Mouse (Mus musculus) thymus, adult 18-20 months (tissue): ENCODE measurements around the gene Gm11037.

Experiments
- DNase-seq, 2 experiments: peaks; one replicate each; pipeline ENCODE4 v3.0.0; 2022; ENCODE audit warnings: mixed read lengths in 2 of 2

Gm11037 gene

GRCm38 (mm10) chr2:131154036-131154435, 20.7 kb downstream of the Gm11037 start:
- no peak for DNase-seq

GRCm38 (mm10) chr2:131156987-131157386, 23.7 kb downstream of the Gm11037 start:
- DNase-seq = no peak

DNA sequence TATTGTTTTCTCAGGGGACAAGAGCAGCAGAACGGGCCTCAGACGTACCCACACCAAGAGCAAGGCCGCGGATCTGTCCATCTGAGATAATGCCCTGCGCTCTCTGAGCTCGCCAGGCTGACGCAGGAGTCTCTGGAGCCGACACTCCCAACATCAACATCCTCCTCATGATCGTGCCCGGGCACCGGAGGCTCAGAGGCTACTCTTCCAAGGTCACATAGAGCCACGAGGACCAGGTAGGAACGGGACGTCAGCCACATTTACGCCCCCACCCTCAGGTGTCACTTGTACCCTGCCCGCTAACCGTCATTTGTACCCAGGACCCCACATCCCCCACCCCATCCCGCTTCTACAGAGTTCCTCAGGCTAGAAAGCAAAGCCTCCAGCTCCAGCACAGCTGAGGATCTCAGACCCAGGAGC, 26.2 kb downstream of the Gm11037 start:
- no peak for DNase-seq

GRCm38 (mm10) chr2:131159938-131160581, 26.8 kb downstream of the Gm11037 start, which contains the start of gene 1700037H04Rik:
Gene 1700037H04Rik (minus strand): TSS chr2:131160081.
- DNase-seq = peak; percentile 91 to 95

GRCm38 (mm10) chr2:131160671-131161111, 27.4 kb downstream of the Gm11037 start:
- no peak for DNase-seq

DNA sequence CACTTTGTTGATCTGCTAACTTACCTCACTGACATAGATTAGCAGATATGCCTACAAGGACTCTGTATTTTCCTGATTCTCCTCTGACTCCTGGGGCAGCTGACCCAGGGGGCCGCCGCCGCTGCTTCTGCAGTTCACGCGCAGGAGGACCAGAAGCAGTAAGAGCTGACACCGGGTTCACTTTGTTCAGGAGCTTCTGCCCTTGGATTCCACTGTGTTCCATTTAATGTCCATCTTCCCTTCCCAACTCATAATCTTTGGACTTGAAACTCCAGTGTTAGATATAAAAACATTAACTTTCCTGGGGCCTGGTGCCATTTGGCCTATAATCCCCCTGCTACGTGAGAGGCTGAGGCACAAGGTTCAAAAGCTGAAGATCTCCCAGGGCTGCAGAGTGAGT, 30.6 kb downstream of the Gm11037 start:
- DNase-seq = no peak

DNA sequence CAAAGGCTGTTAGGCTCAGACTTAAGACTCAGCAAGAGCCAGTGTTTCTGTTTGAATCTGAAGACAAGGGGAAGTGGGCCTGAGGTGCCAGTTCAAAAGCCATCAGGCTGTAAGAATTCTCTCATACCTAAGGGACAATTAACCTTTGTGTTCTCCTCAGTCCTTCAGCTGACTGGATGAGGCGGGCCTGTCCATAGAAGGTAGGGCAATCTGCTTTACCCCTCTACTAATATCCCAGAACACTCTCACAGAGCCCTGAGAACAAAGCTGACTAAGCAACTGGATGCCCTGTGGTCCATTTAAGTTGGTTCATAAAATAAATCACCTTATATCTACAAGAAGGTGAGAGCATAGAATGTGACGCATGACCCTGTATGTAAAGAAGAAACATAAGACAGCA, 32.9 kb downstream of the Gm11037 start:
- DNase-seq = no peak

GRCm38 (mm10) chr2:131167984-131168383, 34.7 kb downstream of the Gm11037 start:
- no peak for DNase-seq

- DNase-seq = no peak
Measured at GRCm38 (mm10) chr2:131168914-131169313, 35.6 kb downstream of the Gm11037 start.

GRCm38 (mm10) chr2:131170936-131171335, 37.6 kb downstream of the Gm11037 start:
- DNase-seq = no peak

GRCm38 (mm10) chr2:131171401-131172104, 38.3 kb downstream of the Gm11037 start:
- peak; percentile 44 to 52 for DNase-seq

DNA sequence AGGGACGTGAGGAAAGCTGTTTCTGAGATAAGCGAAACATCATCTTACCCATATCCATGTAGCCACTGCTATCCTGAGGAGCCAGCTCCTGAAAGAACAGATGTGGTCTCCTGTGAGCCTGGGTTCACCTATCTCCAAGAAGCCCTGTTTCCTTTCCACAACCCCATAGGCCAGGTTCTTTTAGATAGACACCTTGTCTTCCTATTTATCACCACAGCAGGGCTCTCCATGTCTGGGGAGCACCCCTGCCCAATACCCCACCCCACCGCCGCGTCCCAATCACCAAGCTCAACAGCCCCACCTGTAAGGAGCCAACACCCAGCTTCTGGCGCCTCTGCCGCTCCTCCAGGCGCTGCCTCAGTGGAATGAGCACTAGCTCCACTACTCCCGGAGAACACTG, 39.0 kb downstream of the Gm11037 start:
- no peak for DNase-seq

DNA sequence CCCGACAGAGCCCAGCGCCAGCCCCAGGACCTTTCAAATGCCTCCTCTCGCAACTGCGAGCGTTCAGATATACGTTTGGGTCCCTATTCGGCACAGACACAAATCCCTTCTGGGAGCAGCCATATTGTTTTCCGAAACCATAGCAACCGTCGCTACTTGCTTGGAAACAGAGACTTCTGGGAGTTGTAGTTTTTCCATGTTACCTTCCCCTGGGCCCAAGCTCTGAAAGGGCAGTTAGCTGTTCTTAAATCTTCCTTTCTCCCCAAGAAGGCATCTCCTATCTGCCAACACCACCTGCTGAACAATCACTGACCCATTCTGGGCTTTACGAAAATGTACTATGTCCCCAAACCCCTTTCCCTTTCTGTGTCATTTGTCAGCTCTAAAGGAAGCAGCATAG, 41.4 kb downstream of the Gm11037 start:
- peak in 1 of 2 experiments; percentile 38 for DNase-seq

GRCm38 (mm10) chr2:131175286-131175944, 42.1 kb downstream of the Gm11037 start:
- no peak for DNase-seq

DNA sequence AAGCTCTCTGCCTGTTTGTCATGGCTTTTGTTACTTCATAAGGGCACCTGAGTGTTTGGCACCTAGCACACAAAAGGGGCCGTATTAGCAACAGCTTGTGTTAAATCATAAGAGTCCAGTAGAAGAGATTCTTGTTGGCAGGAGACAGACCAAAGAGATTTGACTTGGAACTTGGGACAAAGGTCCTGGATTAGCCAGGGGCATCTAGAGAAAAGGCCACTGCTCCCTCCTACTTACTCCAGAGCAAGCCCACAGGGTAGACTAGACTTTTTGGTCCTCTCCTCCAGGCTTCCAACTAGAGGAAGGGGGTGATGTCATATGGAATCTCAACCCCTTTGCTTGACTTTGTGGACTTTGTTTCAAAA, 42.6 kb downstream of the Gm11037 start:
- DNase-seq = no peak

DNA sequence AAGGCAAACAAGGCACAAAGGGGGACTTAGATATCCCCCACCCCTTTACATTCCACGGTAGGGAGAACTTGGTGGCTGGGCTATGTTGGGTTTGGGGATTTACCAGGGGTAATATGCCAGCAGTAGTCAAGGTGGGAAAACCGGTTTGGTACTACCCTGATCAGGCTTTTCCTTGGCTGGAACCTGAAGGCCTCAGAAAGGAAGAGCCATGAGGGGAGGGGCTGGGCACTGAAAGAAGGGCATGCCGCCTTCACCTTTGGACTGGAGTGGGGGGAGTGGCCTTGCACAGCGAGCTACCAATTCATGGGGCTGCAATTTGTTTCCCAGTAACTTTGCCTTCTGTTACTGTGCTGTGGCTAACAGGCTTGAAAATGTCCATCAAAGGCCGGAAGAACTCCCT, 43.2 kb downstream of the Gm11037 start:
- DNase-seq = no peak

- no peak for DNase-seq
Measured at GRCm38 (mm10) chr2:131177932-131178331, 44.6 kb downstream of the Gm11037 start.

DNA sequence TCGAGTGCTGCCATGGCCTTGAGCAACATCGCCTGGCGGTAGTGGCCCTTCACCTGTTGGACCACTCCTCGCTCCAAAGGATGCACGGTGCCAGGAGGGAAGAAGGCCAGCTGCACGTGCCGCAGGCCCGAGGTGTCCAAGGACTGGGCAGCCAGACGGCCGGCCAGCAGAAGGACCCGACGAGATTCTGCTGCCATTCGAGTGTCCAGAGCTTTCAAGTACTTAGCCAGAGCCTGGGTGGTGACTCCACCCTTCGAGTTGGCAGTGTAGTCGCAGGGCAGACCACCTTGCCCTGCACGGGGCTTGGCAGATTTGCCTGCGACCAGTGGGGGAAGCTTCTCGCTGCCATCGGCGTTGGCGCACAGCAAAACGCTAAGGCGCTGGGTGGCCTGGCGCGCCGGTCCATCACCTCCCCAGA, 45.5 kb downstream of the Gm11037 start:
- DNase-seq = no peak

DNA sequence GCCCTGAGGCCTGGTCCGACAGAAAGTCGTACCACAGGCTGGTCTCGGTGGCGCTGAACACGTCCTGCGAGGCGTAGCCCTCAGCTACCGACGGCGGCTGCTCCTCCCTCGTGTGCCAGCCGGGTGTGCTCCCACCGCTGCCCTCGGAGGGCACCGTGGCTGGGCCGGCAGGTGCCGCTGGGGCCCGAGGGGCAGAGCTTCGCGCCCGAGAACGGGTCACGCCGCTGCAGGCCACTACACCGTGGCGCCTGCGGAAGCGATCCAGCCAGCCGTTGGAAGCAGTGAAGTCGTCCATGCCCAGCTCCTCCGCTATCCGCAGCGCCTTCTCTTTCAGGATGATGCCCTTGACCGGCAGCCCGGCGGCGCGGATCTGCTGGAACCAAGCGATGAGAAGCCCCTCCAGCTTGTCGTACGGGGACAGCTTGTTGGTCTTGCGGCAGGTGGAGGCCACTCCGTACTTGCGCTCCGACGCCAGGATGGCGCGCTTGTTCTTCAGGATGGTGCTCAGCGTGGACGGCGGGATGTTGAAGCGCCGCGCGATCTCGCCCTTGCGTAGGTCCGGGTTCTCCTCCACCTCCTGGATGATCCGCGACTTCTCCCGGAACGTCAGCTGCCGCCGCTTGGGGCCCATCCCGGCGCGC, 46.1 kb downstream of the Gm11037 start:
- DNase-seq = no peak

DNA sequence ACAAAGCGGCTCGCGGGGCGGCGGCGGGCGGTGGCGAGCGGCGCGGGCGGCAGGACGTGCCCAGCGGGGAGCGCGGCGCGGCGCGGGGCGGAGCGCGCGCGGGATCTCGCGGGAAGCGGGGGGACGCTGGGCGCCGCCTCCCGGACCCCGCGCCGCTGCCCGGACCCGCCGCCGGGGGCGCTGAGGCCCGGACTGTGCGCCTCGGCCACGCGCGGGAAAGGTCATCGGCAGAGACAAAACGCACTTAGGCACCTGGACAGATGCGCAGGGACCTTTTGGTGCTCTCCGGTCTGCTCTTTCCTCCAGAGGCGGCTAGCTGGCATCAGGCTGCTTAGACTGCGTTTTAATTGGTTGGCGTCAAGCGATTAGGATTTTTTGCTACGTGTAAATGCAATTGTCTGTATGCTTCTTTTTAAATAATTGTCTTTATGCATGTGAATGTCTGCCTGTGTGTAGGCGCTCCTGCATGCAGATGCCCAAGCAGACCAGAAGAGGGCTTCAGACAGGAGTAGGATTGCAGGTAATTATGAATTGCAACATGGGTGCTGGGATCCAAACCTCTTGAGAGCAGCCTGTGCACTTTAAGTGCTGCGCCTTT, 46.8 kb downstream of the Gm11037 start, which contains the start of gene Cenpb:
TSS of gene Cenpb (minus strand) at position 78 of the 598 bp plus-strand sequence.
- peak; percentile 45 to 48 for DNase-seq
